ENCODE assay signal across 8 mouse cellular contexts in the genomic region with DNA sequence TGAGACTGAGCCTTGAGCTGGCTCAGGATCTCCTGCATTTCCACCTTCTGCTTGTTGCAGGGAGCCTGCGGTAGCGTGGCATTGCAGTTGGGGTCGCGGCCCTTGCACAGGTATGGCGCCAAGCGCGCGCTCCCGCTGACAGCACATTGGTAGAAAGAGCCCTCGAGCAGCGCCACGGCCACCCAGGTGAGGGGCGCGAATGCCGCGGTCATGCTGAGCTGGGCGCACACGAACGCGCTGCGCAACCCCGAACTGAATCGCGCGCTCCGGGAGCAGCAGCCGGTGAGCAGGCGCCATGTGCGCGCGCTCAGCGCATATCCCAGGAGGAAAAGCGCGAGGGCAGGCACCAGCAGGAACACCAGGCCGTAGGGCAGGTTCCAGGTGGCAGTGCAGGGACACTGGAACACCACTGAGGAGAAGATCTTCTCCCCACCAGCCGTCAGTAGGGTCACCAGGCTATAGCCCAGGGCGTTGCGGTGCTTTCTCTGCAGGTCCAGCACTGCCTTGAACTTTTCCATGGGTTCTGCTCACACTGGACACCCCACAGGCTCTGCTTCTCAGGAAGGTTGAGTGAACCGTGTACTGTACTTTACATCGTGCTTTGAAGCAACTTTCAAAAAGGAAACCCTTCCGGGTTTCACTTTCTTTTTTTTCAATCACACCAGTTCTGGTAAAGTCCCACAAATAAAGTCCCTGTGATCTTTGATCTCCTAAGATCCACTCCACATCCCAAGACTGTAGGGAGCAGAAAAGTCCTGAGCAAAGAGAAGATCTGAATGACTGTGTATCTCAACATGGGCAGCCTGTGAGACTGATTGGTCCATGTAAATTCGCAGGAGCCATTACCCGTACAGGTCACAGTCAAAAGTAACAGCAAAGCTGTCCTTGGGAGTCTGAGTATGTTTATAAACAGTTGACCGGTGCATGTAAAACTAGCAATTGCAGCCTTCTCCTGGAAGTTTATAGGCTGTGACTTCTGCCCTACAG. TPM values are rescaled to one million over a fixed set of nuclear protein-coding genes. Genes with fewer than 3 reads are reported as not detected.
A peak's percentile ranks its signal among the peaks of the same experiment; 100 is the strongest.
DNase-seq lines count a peak whose midpoint lies in the region; ATAC-seq and TF ChIP-seq lines count a peak whose summit lies in the region.

A gene (minus strand): TSS at position 593 of the 987 bp plus-strand sequence.

- H3K4me3 ChIP-seq in forebrain, postnatal 0 days (ENCODE audit: low read depth, low read length) = peak within 1 kb of the TSS; percentile 52
- H3K4me3 ChIP-seq in hindbrain, embryonic 14.5 days (replicated peaks; ENCODE audit: low read length) = peak within 1 kb of the TSS; percentile 43

- no peak within 1 kb of the TSS for H3K27ac ChIP-seq in forebrain, postnatal 0 days (ENCODE audit: low read depth, low read length)
- H3K27ac ChIP-seq in hindbrain, embryonic 14.5 days = no peak within 1 kb of the TSS

- no peaks in the 10 kb centered on the region for H3K9me3 ChIP-seq in forebrain, postnatal 0 days (ENCODE audit: low read length)
- no peaks in the 10 kb centered on the region for H3K9me3 ChIP-seq in hindbrain, embryonic 14.5 days (ENCODE audit: control insufficient read depth, low read length)

- H3K27me3 ChIP-seq in forebrain, postnatal 0 days (ENCODE audit: insufficient read depth, low read length) = no peaks in the 10 kb centered on the region
- H3K27me3 ChIP-seq in hindbrain, embryonic 14.5 days (ENCODE audit: control insufficient read depth, insufficient read depth, low read length) = no peaks in the 10 kb centered on the region

- H3K36me3 ChIP-seq in forebrain, postnatal 0 days (ENCODE audit: insufficient read depth) = no peaks in the 10 kb centered on the region
- H3K36me3 ChIP-seq in hindbrain, embryonic 14.5 days (replicated peaks; ENCODE audit: control insufficient read depth, insufficient read depth) = no peaks in the 10 kb centered on the region

- DNase-seq in CD4-positive, CD25-positive, alpha-beta regulatory T cell, adult 2 months (ENCODE audit: low read depth, low spot score) = peak; percentile 69
- DNase-seq in adrenal gland, postnatal 14 days = peak; percentile 73
- peak; percentile 54 for DNase-seq in forebrain, postnatal 0 days
- peak; percentile 53 for DNase-seq in hindbrain, embryonic 14.5 days (ENCODE audit: low spot score)
- DNase-seq in left cerebral cortex, adult 11 months (ENCODE audit: low spot score) = peak; percentile 13
- DNase-seq in lung, postnatal 25 days (ENCODE audit: low spot score) = peak; percentile 5
- peak; percentile 48 for DNase-seq in retina, embryonic 14.5 days (ENCODE audit: low spot score)
- DNase-seq in thymus, postnatal 25 days = peak; percentile 55

- H3K4me2 ChIP-seq in forebrain, postnatal 0 days (ENCODE audit: low read depth) = peak within 1 kb of the TSS; percentile 73
- H3K4me2 ChIP-seq in hindbrain, embryonic 14.5 days (replicated peaks) = peak within 1 kb of the TSS; percentile 75

- peak within 1 kb of the TSS; percentile 58 for H3K9ac ChIP-seq in forebrain, postnatal 0 days
- H3K9ac ChIP-seq in hindbrain, embryonic 14.5 days = peak within 1 kb of the TSS; percentile 59

- peak; percentile 89 for ATAC-seq in forebrain, postnatal 0 days
- ATAC-seq in hindbrain, embryonic 14.5 days (ENCODE audit: low FRiP score) = peak; percentile 87

- WGBS in forebrain, postnatal 0 days = 19% methylated on average over 44 of the region's 44 CpGs
- 24% methylated on average over 43 of the region's 44 CpGs for WGBS in hindbrain, embryonic 14.5 days

- no peak for TF ChIP-seq CTCF in forebrain, postnatal 0 days (IDR thresholded peaks at IDR 0.05; ENCODE audit: low read depth)

- H3K4me1 ChIP-seq in forebrain, postnatal 0 days (ENCODE audit: insufficient read depth) = no peaks in the 10 kb centered on the region
- no peaks in the 10 kb centered on the region for H3K4me1 ChIP-seq in hindbrain, embryonic 14.5 days (replicated peaks; ENCODE audit: control insufficient read depth, insufficient read depth, low read length)

RNA-seq across cellular contexts. Expression of the gene that starts here (rescaled TPM):
- total RNA-seq in adrenal gland, postnatal 14 days (2021) = 0.85 and 4.5 TPM in 2 replicates
- 0.29 TPM in 1 of 2 replicates, not detected in the other for total RNA-seq in forebrain, postnatal 0 days (2014; rRNA removed)
- polyA plus RNA-seq in forebrain, postnatal 0 days (2015; fragmentation: Nextera tagmentation; extraction: Ambion mirVana) = 0.69 and 0.84 TPM in 2 replicates
- polyA plus RNA-seq in hindbrain, embryonic 14.5 days (2014; fragmentation: Nextera tagmentation; extraction: Ambion mirVana) = 0.38 and 0.90 TPM in 2 replicates

Comparison
In these comparisons a context has a peak if more than half of its experiments do, and no peak if none do; other contexts are left out.
1. Peak in DNase-seq, ATAC-seq, H3K4me3 ChIP-seq, H3K9ac ChIP-seq and H3K4me2 ChIP-seq in forebrain, postnatal 0 days; RNA of the gene not detected or under 1 TPM.
2. Peak in DNase-seq, ATAC-seq, H3K4me3 ChIP-seq, H3K9ac ChIP-seq and H3K4me2 ChIP-seq in hindbrain, embryonic 14.5 days; RNA of the gene not detected or under 1 TPM.
3. DNase-seq: peak in every context shown above with its lines; median percentile 73 in adrenal gland, postnatal 14 days; 69 in CD4-positive, CD25-positive, alpha-beta regulatory T cell, adult 2 months; 55 in thymus, postnatal 25 days; 54 in forebrain, postnatal 0 days; 53 in hindbrain, embryonic 14.5 days; 48 in retina, embryonic 14.5 days; 13 in left cerebral cortex, adult 11 months; 5 in lung, postnatal 25 days.